Mouse (Mus musculus): ENCODE data around the gene Gkap1.

The Gkap1 gene

GRCm38 (mm10) chr13:58266864-58267263 lies 8.6 kb downstream of the Gkap1 start:
- DNase-seq (ENCODE audit: extremely low spot score, low read depth, low spot score), result no peak

- no peak for DNase-seq (ENCODE audit: extremely low spot score, low read depth, low spot score)
These were observed 12.0 kb downstream of the Gkap1 start for GRCm38 (mm10) chr13:58263546-58263945.

- no peak for DNase-seq (ENCODE audit: extremely low spot score, low read depth, low spot score)
These were observed 13.8 kb downstream of the Gkap1 start for GRCm38 (mm10) chr13:58261674-58262073.

DNA sequence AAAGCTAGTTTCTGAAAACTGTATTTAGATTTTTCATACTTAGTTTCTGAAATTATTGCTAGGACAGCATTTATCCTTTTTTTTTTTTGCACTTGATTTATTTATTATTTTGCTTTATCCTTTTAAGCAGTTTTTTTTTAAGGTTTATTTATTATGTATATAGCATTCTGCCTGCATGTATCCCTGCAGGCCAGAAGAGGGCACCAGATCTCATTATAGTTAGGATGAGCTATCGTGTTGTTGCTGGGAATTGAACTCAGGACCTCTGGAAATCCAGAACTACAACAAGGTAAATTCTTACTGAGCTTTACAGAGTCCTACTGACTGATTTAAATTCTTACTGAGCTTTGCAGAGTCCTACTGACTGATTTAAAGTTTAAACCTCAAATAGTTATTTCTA lies 22.2 kb downstream of the Gkap1 start:
- no peak for DNase-seq (ENCODE audit: extremely low spot score, low read depth, low spot score)

GRCm38 (mm10) chr13:58248957-58249356 lies 26.5 kb downstream of the Gkap1 start:
- DNase-seq (ENCODE audit: extremely low spot score, low read depth, low spot score), result no peak

DNA sequence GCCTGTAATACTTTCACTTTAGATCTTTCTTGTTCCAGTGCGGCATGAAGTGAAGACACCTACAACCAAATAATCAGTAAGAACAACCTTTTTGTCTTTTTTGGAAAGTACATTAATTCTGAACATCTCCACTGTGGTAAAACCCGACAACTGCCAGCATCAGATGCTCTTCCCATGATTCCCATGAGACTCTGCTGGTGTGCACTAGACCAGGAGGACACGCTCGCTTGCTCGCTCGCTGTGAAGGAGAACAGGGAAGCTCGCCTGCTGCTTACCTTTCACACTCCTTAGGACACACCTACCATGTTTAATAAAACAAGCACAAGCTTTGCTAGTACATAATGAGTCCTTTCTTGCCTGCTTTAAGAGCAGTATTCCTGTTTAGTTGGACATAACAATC lies 39.0 kb downstream of the Gkap1 start:
- no peak for DNase-seq (ENCODE audit: extremely low spot score, low read depth, low spot score)

DNA sequence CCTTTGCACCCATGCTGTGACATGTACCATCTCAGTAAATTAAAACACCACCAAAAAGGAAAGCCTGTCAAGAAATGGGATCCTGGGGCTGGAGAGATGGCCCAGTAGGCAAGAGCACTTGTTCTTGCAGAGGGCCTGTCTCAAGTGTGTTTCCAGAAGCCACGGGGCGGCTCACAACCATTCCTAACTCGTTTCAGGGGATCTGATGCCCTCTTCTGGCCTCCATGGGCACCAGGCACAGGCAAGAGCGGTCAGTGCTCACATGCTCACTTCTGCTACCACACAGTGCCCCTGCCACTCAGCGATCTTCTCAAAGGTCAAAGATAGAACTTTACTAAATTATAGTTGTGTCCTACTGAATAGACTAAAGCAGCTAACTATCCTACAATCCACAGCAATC lies 42.9 kb downstream of the Gkap1 start:
- no peak for DNase-seq (ENCODE audit: extremely low spot score, low read depth, low spot score)

DNA sequence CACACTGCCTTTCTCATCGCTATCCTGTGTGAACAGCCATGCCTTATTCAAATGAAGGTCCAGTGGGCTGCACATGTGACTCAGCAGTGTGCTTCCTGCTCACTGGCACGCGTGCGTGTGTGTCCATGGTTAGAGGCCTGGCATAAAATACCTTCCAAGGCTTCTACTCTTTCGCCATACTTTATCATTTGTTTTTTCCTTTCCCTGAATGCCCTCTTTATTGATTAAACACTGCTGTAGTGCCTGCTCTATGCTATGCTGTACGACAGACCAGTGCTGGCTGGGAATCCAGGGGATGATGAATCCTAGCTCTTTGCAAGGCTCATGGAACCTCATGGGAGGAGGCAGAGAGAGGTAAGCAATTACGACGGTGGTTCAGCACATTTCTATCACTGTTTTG lies 43.4 kb downstream of the Gkap1 start:
- no peak for DNase-seq (ENCODE audit: extremely low spot score, low read depth, low spot score)

DNA sequence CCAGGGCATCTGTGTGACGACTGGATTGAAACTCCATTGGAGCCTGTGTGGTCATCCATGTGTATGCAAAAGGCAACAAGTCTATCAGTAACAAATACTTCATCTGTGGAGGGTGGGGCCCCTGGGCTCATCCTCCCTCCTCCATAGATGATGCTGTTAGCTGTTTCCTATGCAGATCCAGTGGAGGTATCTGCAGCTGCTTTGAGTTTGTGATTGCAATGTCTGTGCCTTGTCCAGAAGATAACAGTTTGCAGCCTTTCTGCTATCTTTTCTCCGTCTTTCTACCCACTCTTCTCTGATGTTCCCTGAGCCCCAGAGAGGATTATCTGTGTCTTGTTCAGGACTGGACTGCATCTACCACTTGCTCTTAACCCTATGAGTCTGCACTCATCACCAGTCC lies 46.9 kb downstream of the Gkap1 start:
- no peak for DNase-seq (ENCODE audit: extremely low spot score, low read depth, low spot score)

- DNase-seq (ENCODE audit: extremely low spot score, low read depth, low spot score), result no peak
These were observed 49.8 kb downstream of the Gkap1 start for GRCm38 (mm10) chr13:58225694-58226093.

DNA sequence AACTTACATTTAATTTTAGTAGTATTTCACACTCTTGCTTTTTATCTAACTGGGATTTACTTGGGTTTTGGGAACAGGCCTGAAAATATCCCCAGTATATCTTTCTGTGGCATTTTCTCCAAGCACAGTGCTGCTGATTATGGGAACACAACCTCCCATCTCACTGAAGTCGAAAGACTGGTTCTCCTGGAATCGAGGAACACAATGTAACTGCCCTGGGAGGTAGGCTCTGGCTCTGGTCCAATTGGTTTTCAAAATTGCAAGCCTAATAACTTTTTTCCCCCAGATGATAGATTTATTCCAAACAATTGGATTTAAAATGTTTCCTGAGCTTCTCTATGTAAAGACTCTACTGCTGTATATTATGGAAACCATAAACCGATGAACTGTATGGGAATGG lies 55.3 kb downstream of the Gkap1 start:
- DNase-seq (ENCODE audit: extremely low spot score, low read depth, low spot score), result no peak

- DNase-seq (ENCODE audit: extremely low spot score, low read depth, low spot score), result no peak
These were observed 58.0 kb downstream of the Gkap1 start for GRCm38 (mm10) chr13:58217536-58217935.

DNA sequence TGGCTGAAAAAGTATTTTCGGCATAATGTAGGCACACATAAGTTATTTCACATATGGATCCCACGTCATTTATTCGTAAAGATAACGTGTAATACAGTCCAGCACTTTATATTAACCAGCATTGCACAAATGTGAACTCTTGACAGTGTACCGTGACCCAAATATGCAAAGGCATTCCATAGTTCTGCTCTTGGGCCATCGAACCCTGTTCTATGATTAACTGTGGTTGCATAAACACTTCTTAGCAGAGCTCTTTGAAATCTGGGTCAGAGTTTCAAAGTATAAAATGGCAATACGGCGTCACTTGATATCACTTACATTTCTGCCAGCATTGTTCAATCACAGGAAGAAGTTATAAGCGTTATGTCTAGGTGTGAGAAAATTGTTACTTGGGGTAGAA lies 59.1 kb downstream of the Gkap1 start:
- DNase-seq (ENCODE audit: extremely low spot score, low read depth, low spot score), result no peak

GRCm38 (mm10) chr13:58215592-58216341 lies 59.7 kb downstream of the Gkap1 start, which contains the start of gene Ubqln1:
Gene Ubqln1, minus strand, starts transcription at chr13:58215653.
- DNase-seq (ENCODE audit: extremely low spot score, low read depth, low spot score), result peak; percentile 64

GRCm38 (mm10) chr13:58215253-58215591 lies 60.3 kb downstream of the Gkap1 start:
- no peak for DNase-seq (ENCODE audit: extremely low spot score, low read depth, low spot score)

- no peak for DNase-seq (ENCODE audit: extremely low spot score, low read depth, low spot score)
These were observed 60.9 kb downstream of the Gkap1 start for GRCm38 (mm10) chr13:58214346-58215252.

DNA sequence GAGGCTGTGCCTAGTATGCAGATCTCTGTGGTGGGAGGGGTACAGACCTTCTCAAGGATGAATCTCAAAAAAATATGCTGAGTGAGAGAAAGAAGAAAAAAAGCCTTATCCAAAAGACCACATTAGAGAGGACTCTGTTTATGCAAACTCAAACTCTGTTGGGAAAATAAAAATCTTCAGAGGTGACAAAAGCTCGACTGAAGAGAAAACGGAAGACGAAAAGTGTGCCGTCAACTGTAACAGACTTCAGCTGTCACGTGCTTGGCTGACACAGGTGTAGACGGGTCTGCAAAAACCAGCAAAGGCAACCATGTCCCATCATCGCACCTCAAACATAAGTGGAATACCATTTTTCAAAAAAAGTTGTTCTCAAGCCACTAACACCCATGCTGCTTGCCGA lies 61.7 kb downstream of the Gkap1 start:
- DNase-seq (ENCODE audit: extremely low spot score, low read depth, low spot score), result no peak

GRCm38 (mm10) chr13:58212530-58212929 lies 63.0 kb downstream of the Gkap1 start:
- DNase-seq (ENCODE audit: extremely low spot score, low read depth, low spot score), result no peak

GRCm38 (mm10) chr13:58210441-58210840 lies 65.1 kb downstream of the Gkap1 start:
- no peak for DNase-seq (ENCODE audit: extremely low spot score, low read depth, low spot score)

DNA sequence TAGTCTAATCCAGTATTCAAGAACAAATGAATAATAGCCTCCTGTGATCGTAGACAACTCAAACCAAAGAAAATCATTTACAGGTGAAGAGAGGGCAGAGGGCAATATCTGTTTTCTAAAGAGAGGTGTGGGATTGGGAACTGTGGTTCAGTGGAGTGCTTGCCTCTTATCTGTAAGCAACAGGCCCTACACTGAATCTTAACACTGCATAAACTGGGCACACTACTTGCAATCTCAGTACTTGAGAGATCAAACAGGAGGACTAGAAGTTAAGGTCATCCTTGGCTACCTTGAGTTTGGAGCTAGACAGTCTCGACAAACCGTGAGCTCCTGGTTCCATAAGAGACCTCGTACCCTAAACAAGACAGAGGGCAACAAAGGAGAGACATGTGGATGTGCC lies 69.4 kb downstream of the Gkap1 start:
- no peak for DNase-seq (ENCODE audit: extremely low spot score, low read depth, low spot score)

GRCm38 (mm10) chr13:58204986-58205385 lies 70.5 kb downstream of the Gkap1 start:
- no peak for DNase-seq (ENCODE audit: extremely low spot score, low read depth, low spot score)

DNA sequence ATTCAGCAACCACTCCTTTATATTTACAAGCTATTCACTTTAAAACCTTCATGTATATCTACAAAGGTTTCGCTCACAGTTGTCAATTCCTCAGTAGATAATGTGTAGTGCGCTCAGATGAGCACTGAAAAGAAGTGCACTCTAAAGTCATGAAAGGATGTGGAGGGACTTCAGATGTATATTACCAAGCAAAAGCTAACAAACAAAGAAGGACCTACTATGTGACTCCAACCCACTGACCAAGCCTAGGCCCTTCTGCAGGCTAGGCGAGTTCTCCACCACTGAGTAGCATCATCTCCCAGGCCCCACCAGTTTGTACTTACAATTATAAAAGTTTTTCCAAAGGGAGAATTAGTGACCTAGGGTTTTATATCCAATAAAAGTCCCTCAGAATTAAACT lies 71.3 kb downstream of the Gkap1 start:
- no peak for DNase-seq (ENCODE audit: extremely low spot score, low read depth, low spot score)
